Mouse (Mus musculus): ENCODE measurements at regions not wholly inside any gene's neighbourhood (a gene's known extent, or its start where the extent isn't known, plus 50 kb on each side); places are given as distances from the start of the nearest gene placed in this dataset.

GRCm38 (mm10) chr14:76857196-76857773 lies 179.3 kb upstream of the Ccdc122 start:
- TF ChIP-seq POLR2A (IDR thresholded peaks at IDR 0.05; ENCODE audit: insufficient read depth, low read length): no peak
- no peak for TF ChIP-seq CTCF (IDR thresholded peaks at IDR 0.05; ENCODE audit: low read depth, low read length)

Measured in ES-Bruce4 (cell line).